Mouse (Mus musculus) adrenal gland, adult 8-10 months (tissue): Measurements from ENCODE around the gene Nme7. TPM values are rescaled to one million over a fixed set of nuclear protein-coding genes. Genes with fewer than 3 reads are reported as not detected.
A peak's percentile ranks its signal among the peaks of the same experiment; 100 is the strongest.

Source experiments
- DNase-seq: peaks from one replicate; pipeline ENCODE4 v3.0.0; 2022
- total RNA-seq, 4 experiments: library from RNA; stranded (reverse); gene quantifications; 2 replicates each; pipeline ENCODE4 v1.2.4; 2022

Nme7 gene
- total RNA-seq, 4 experiments from 2014 or later = 25.7 to 27.3 (median 26.2) TPM

DNA sequence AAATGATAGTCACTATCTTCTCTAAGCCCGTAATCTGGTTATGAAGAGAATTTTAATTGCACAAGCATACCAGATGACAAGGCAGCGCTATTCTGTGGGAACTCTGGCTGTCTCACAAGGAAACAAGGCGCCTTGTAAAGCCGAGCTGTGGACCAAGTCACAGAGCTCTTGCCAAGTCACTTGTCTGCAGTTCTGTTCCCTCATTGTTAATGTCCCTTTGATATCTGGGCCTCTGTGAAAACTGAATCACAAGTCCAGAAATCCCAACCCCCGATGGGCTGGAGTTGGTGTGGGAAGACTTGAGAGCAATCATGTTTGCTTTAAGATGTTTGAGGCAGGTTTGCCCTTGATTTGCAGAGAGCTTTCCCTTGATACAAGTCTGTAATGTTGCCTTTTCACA, 16.8 kb downstream of the Nme7 start:
- no peak for DNase-seq

GRCm38 (mm10) chr1:164321408-164321807, 17.5 kb downstream of the Nme7 start:
- DNase-seq = no peak

DNA sequence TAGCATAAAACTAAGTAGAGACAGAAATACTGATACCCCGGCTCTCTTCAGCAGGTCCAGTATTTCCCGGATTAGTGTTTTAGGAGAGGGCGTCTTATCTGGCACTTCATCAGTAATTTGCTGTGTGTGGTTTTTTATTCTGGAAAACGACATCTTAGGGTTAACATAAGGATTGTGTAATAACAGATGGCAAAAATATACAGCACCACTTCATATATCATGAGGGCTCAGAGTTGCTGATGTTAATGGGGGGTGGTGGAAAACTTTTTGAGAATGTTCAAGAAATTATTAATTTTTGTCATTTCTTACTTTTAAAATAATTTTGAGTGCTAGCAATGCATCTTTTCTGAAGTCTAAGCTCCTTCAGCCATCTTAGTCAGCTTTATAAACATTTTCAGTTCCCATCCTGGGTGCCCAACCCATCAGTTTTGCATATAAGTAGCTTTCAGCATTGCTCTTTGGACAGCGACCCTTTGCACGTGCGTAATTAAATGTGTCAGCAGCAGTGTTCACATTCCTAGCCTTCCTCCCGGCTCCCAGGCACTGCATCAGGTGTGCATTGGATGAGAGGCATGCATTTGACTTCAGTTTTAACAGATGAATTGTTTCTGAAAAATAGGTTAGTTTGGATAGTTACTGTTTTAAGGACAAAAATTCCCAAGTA, 19.2 kb downstream of the Nme7 start:
- DNase-seq = no peak

DNA sequence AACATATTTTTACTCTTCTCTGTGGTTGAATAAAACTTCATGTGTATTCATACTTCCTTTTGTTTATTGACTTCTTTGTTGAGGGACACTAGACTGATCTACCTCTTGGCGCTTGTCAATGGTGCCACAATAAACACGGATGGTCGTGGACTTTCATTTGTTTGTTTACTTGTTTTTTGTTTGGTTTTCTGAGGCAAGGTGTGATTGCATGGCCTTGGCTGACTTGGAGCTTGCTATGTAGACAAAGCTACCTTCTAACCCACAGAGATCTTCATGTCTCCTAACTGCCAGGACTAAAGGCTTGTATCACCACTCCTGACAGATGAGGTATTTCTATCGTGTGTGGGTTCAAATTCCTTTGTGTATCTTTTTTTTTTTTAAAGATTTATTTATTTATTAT, 20.3 kb downstream of the Nme7 start:
- no peak for DNase-seq

DNA sequence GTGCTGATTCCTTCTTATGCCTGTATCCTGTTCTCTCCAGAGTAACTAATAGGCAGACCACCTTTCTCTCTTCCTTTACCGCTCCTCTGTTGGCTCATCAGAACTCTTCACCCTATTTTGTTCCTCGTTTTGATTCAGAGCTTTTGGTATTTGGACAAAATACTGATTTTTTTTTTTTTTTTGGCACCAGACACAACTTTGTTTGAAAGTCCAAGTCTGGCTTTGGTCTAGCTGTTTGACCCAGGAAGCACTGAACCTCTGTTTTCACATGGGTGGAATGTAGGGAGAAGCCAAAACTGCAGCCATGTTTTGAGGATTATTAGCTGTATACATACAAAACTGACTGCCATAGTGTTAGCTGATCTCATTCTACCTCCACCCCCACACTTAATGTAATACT, 21.0 kb downstream of the Nme7 start:
- no peak for DNase-seq

DNA sequence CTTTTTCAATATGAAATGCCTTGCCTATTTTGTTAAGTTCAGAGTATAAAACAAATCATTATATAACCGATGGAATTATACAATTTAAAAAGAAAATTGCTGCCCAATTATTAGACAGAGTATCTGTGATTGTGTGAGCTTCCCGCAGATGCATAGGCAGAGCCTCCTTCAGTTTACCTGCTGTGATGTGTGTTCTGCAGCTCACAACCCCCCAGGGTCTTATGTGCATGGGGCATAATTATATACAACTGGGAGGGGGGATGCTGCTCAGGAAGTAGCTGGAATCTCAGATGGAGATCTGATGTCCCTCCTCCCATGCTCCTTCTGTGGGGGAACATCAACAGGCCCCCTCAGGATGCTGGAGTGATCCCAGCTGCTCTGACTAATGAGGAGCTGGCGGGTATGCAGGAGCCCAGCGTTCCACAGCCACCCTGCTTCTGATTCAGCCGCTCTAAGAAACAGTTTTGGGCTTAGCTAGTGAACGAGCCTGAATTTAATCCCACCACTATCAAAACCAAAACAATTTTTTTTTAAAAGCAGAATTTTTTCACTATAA, 22.8 kb downstream of the Nme7 start:
- DNase-seq = no peak

GRCm38 (mm10) chr1:164327764-164328163, 23.8 kb downstream of the Nme7 start:
- no peak for DNase-seq

GRCm38 (mm10) chr1:164332559-164332958, 28.6 kb downstream of the Nme7 start:
- DNase-seq = no peak

GRCm38 (mm10) chr1:164335435-164335834, 31.5 kb downstream of the Nme7 start:
- no peak for DNase-seq

- no peak for DNase-seq
Observed at GRCm38 (mm10) chr1:164335846-164336245, 31.9 kb downstream of the Nme7 start.

GRCm38 (mm10) chr1:164342161-164342560, 38.2 kb downstream of the Nme7 start:
- DNase-seq = no peak

DNA sequence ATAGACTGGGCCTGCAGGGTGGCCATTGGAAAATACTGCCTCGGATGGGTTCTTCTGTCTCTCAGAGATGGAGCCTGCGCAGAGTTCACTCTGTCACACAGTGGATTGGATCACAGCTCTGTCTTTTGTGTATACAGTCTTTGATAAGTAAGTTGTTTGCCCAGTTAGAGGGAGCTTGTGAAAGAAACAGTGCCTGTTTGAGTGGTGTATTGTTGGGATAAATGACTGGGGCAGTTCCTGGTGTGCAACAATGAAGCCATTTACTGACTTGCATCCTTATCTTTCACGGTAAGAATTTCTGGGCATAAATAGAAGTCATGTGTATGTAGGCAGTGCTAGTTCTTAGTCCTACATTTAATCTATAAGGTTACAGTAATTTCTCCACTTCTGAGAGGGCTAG, 49.5 kb downstream of the Nme7 start:
- DNase-seq = no peak

GRCm38 (mm10) chr1:164357995-164358394, 54.1 kb downstream of the Nme7 start:
- no peak for DNase-seq

DNA sequence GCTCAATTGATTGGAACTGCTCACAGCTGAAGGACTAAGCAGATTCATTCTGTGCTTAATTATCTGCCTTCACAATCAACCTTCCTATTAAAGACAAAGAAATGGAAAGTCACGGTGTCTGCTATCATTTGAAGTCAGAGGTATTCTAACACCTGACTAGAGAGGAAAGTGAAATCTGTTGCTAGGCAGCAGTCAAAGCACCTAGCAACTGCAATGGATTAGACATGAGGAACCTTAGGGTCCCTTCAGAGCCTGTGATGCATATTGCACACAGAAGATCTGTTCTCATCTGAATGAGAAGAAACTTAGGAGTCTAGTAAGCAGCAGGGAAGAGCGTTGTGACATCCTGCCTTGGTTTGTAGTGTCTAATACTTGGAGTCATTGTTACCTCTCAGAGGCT, 58.1 kb downstream of the Nme7 start:
- no peak for DNase-seq

GRCm38 (mm10) chr1:164366156-164367128, 62.5 kb downstream of the Nme7 start:
- DNase-seq = peak; percentile 48

GRCm38 (mm10) chr1:164368152-164368551, 64.2 kb downstream of the Nme7 start:
- DNase-seq = no peak

- DNase-seq = no peak
Observed at GRCm38 (mm10) chr1:164369781-164370180, 65.9 kb downstream of the Nme7 start.

DNA sequence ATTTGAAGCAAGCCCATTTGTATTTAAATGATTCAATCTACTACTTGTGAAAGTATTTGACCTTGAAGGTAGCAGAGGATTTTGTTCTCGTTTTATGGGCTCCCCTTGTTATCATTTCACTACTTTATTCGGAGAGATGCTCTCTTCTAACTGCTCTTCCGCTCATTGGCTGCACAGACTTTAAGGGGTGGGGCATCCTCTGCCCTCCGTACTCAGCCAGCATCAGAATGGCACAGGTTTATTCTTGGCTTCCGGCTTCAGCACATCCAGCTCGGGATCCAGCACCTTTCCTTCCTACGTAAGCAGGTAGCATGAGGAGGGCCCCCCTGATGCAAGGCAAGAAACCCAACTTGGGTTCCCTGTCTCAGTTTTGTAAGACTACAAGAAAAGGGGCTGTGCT, 69.1 kb downstream of the Nme7 start:
- no peak for DNase-seq

DNA sequence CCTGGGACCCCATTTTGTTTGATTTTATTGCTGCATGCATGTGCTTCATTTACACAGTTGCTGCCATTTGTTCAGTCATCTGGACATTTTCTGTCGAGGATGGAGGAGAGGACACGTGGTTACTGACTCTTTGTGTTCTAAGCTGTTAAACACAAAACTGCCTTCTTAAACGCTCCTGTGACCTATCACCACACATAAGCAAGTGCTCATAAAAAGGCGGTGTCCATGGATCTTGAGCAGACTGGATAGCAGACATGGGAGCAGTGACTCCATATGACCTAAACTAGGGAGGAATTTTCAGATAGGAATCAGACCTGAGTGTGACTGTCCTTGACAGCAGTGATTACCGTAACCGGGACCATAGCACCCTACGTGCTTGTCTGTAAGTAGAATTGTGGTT, 70.1 kb downstream of the Nme7 start:
- DNase-seq = no peak

DNA sequence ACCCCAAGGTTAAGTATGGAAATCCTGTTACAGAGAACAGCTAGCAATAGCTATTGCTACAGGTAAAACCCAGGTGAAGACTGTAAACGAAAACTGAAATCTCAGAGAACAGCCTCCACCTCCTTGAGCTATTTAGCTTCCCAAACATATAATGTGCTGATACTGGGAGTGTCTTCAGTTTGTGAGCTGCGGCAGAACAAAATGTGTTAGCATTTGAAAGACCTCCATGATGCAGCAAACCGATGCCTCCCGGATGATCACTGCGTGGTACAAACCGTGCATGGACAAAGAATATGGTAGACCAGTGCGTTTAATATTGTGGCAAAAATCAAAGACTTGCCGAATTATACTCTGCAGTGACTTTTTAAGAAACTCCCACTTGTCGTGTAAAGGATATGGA, 71.7 kb downstream of the Nme7 start:
- no peak for DNase-seq

DNA sequence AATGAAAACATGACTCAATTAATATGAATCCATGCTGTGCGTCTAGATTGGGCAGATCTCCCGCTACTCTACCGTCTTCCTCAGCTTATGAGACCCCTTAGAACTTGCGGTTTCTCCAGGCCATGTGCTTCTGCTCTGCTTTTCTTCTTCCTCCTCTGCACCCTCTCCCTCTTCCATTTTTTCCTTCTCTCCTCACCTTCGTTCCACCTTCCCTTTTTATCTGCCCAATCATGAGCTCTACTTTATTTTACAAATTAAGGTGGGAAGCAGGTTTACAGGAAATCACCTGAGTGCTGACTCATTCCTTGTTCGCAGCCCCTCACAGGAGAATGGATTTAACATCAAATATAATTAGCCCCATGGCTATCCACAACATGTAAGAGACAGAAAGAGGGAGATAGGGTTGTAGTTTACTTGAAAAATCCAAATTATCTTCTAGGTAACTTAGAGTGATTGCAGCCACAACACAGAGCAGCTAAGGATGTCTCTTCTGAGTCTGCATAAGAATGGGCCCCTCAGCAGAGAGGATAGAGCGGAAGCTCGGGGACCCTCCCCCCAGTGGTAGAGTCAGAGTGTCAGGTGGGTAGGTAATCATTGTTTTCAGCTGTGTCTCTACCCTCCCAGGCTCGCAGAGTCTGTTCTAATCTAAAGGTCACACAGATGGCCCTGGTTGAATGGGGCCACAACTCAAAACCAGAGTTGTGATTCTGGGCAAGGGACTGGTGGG, 73.0 kb downstream of the Nme7 start:
- no peak for DNase-seq

DNA sequence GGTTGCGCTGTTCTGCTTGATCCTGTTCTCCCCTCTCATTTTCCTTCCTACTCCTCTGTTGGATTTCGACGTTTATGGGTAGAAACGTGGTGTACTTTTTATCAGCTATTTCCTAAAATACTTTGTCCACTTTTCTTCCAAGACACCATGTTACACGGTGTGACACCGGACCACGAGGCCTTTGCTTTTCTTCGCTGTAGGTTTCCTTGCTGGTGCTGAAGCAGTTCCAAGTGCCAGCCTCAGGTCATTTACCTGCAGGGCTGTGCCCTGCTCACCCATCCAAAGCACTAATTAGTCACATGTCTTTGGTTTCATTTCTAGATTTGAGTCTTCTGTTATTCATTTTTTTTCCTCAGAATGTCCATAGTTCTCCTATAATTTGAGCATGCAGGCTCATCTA, 79.7 kb downstream of the Nme7 start:
- no peak for DNase-seq

DNA sequence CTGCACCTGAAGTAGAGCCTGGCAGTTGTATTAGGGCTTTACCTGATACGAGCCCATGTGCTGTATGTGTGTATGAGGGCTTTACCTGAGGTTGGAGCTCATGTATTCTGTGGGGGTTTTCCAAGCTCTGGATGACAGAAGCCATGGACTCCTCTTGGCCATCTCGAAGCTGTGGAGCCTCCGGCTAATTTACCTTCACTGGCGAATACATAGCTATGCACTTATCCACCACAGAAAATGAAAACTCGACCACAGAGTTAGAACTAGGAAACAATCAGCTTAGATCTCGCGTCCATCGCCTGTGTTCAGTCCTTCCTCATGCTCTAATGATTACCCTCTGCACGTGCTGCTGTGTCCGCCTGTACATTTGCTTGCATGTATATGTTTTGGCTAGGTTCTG, 80.4 kb downstream of the Nme7 start:
- DNase-seq = no peak
